8 mouse cellular contexts compared by ENCODE assay signal in the genomic region with DNA sequence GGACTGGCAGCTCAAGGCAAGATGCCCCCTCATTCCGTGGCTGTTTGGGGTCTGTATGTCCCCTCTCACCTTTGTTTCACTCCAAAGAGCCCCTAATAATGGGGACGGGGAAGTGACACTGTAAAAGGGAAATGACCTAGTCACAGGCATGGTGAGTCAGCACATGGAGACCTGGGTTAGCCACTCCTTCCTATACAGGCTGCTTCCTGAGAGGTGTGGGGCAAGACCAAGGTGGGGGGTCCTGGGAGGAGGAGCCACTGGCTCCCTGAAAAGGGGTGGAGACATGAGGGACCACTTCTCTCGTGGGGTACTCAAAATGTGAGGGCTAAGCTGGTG. TPM values are rescaled to one million over a fixed set of nuclear protein-coding genes. Genes with fewer than 3 reads are reported as not detected.
DNase-seq lines count a peak whose midpoint lies in the region; ATAC-seq lines count a peak whose summit lies in the region.

No protein-coding gene starts in this region.

- 28% methylated on average over 3 of the region's 3 CpGs for WGBS in lung, embryonic 15.5 days
- WGBS in forebrain, embryonic 12.5 days, result 20% methylated on average over 3 of the region's 3 CpGs
- WGBS in liver, embryonic 11.5 days, result 34% methylated on average over 3 of the region's 3 CpGs
- 31% methylated on average over 3 of the region's 3 CpGs for WGBS in stomach, embryonic 16.5 days

- no peak overlapping the region for H3K9ac ChIP-seq in lung, embryonic 15.5 days
- H3K9ac ChIP-seq in forebrain, embryonic 12.5 days, result no peak overlapping the region; the same call in 1 of the 2 replicates
- H3K9ac ChIP-seq in liver, embryonic 11.5 days (ENCODE audit: low read depth, low read length), result peak overlapping the region; percentile 38; the same call in 1 of the 2 replicates
- H3K9ac ChIP-seq in stomach, embryonic 16.5 days (ENCODE audit: low read length), result peak overlapping the region; percentile 62

- no peaks in the 10 kb centered on the region for H3K9me3 ChIP-seq in lung, embryonic 15.5 days
- no peaks in the 10 kb centered on the region for H3K9me3 ChIP-seq in forebrain, embryonic 12.5 days
- H3K9me3 ChIP-seq in liver, embryonic 11.5 days (ENCODE audit: control insufficient read depth, low read length), result no peaks in the 10 kb centered on the region
- no peaks in the 10 kb centered on the region for H3K9me3 ChIP-seq in stomach, embryonic 16.5 days (replicated peaks; ENCODE audit: control insufficient read depth, low read length)

- H3K4me2 ChIP-seq in lung, embryonic 15.5 days, result peak overlapping the region; percentile 71
- peak overlapping the region; percentile 92 for H3K4me2 ChIP-seq in forebrain, embryonic 12.5 days
- H3K4me2 ChIP-seq in liver, embryonic 11.5 days, result peak overlapping the region; percentile 97
- H3K4me2 ChIP-seq in stomach, embryonic 16.5 days (ENCODE audit: low read depth, low read length), result peak overlapping the region; percentile 79

- peaks cover 30% of the 10 kb centered on the region for H3K4me1 ChIP-seq in lung, embryonic 15.5 days
- H3K4me1 ChIP-seq in forebrain, embryonic 12.5 days, result peaks cover 34% of the 10 kb centered on the region
- peaks cover 29% of the 10 kb centered on the region for H3K4me1 ChIP-seq in liver, embryonic 11.5 days (replicated peaks; ENCODE audit: control insufficient read depth, insufficient read depth, low read length)
- H3K4me1 ChIP-seq in stomach, embryonic 16.5 days (ENCODE audit: control insufficient read depth, insufficient read depth, low read length), result peaks cover 39% of the 10 kb centered on the region

- peaks cover 12% of the 10 kb centered on the region; the same call in 1 of the 2 replicates for H3K27me3 ChIP-seq in lung, embryonic 15.5 days
- peaks cover 8% of the 10 kb centered on the region; the same call in 1 of the 2 replicates for H3K27me3 ChIP-seq in forebrain, embryonic 12.5 days
- H3K27me3 ChIP-seq in liver, embryonic 11.5 days (replicated peaks; ENCODE audit: control insufficient read depth, insufficient read depth, low read length), result peaks cover 4% of the 10 kb centered on the region; the same call in 1 of the 2 replicates
- no peaks in the 10 kb centered on the region for H3K27me3 ChIP-seq in stomach, embryonic 16.5 days (ENCODE audit: control insufficient read depth, insufficient read depth, low read length)

- H3K4me3 ChIP-seq in lung, embryonic 15.5 days, result no peak overlapping the region; the same call in 1 of the 2 replicates
- no peak overlapping the region for H3K4me3 ChIP-seq in forebrain, embryonic 12.5 days (replicated peaks)
- H3K4me3 ChIP-seq in liver, embryonic 11.5 days (ENCODE audit: low read depth, low read length), result peak overlapping the region; percentile 8; the same call in 1 of the 2 replicates
- H3K4me3 ChIP-seq in stomach, embryonic 16.5 days (replicated peaks; ENCODE audit: low read length), result peak overlapping the region; percentile 92

- peak overlapping the region; percentile 94 for H3K27ac ChIP-seq in lung, embryonic 15.5 days
- peak overlapping the region; percentile 87 for H3K27ac ChIP-seq in forebrain, embryonic 12.5 days
- H3K27ac ChIP-seq in liver, embryonic 11.5 days (ENCODE audit: low read depth, low read length), result peak overlapping the region; percentile 81
- H3K27ac ChIP-seq in stomach, embryonic 16.5 days (ENCODE audit: low read length), result peak overlapping the region; percentile 98

- no peak for DNase-seq in lung, postnatal 10 days
- no peak for DNase-seq in liver, embryonic 11.5 days (ENCODE audit: low spot score)
- DNase-seq in cerebellum, adult 8-10 months, result no peak
- no peak for DNase-seq in cerebellum, adult 11-12 months
- DNase-seq in layer of hippocampus, postnatal 36 days, result no peak

- H3K36me3 ChIP-seq in lung, embryonic 15.5 days, result peaks cover 46% of the 10 kb centered on the region
- peaks cover 49% of the 10 kb centered on the region for H3K36me3 ChIP-seq in forebrain, embryonic 12.5 days (replicated peaks)
- H3K36me3 ChIP-seq in liver, embryonic 11.5 days (ENCODE audit: control insufficient read depth, insufficient read depth, low read length), result peaks cover 22% of the 10 kb centered on the region; the same call in 1 of the 2 replicates
- H3K36me3 ChIP-seq in stomach, embryonic 16.5 days (ENCODE audit: control insufficient read depth, insufficient read depth, low read length), result peaks cover 18% of the 10 kb centered on the region

- ATAC-seq in lung, embryonic 15.5 days (ENCODE audit: borderline replicate concordance, extremely low read depth, low FRiP score, low TSS enrichment), result peak; percentile 3; the same call in 1 of the 2 replicates
- no peak for ATAC-seq in forebrain, embryonic 12.5 days (ENCODE audit: low FRiP score)
- no peak for ATAC-seq in liver, embryonic 11.5 days (replicated peaks; ENCODE audit: low FRiP score)
- ATAC-seq in stomach, embryonic 16.5 days (ENCODE audit: insufficient read depth, low FRiP score), result peak; percentile 1; the same call in 1 of the 2 replicates

RNA-seq across cellular contexts. Expression of gene Pdlim7, which starts 3.2 kb away (rescaled TPM):
- 169 and 176 TPM in 2 replicates for polyA plus RNA-seq in lung, embryonic 15.5 days (2015; fragmentation: Nextera tagmentation; extraction: Ambion mirVana)
- 139 and 147 TPM in 2 replicates for polyA plus RNA-seq in forebrain, embryonic 12.5 days (2016; fragmentation: Nextera tagmentation; extraction: Ambion mirVana)
- polyA plus RNA-seq in liver, embryonic 11.5 days (2014; fragmentation: Nextera tagmentation; extraction: Ambion mirVana), result 86.4 and 94.6 TPM in 2 replicates
- 240 and 243 TPM in 2 replicates for polyA plus RNA-seq in stomach, embryonic 16.5 days (2015; fragmentation: Nextera tagmentation; extraction: Ambion mirVana)
- total RNA-seq in layer of hippocampus, postnatal 36 days (2021), result 10 to 100 TPM; 89.6 to 94.1 TPM

RNA-seq across cellular contexts. Expression of gene Dok3, which starts 18.8 kb away (rescaled TPM):
- polyA plus RNA-seq in lung, embryonic 15.5 days (2015; fragmentation: Nextera tagmentation; extraction: Ambion mirVana), result 2.7 and 3.1 TPM in 2 replicates
- polyA plus RNA-seq in forebrain, embryonic 12.5 days (2016; fragmentation: Nextera tagmentation; extraction: Ambion mirVana), result 3.3 and 3.7 TPM in 2 replicates
- polyA plus RNA-seq in liver, embryonic 11.5 days (2014; fragmentation: Nextera tagmentation; extraction: Ambion mirVana), result 4.3 and 6.0 TPM in 2 replicates
- 4.7 and 4.9 TPM in 2 replicates for polyA plus RNA-seq in stomach, embryonic 16.5 days (2015; fragmentation: Nextera tagmentation; extraction: Ambion mirVana)
- 10 to 100 TPM; 17.0 to 20.6 TPM for total RNA-seq in layer of hippocampus, postnatal 36 days (2021)

RNA-seq across cellular contexts. Expression of gene Dbn1, which starts 22.4 kb away (rescaled TPM):
- polyA plus RNA-seq in lung, embryonic 15.5 days (2015; fragmentation: Nextera tagmentation; extraction: Ambion mirVana), result 124 and 132 TPM in 2 replicates
- 591 and 654 TPM in 2 replicates for polyA plus RNA-seq in forebrain, embryonic 12.5 days (2016; fragmentation: Nextera tagmentation; extraction: Ambion mirVana)
- polyA plus RNA-seq in liver, embryonic 11.5 days (2014; fragmentation: Nextera tagmentation; extraction: Ambion mirVana), result 64.9 and 69.0 TPM in 2 replicates
- 111 and 113 TPM in 2 replicates for polyA plus RNA-seq in stomach, embryonic 16.5 days (2015; fragmentation: Nextera tagmentation; extraction: Ambion mirVana)
- total RNA-seq in layer of hippocampus, postnatal 36 days (2021), result 100 to 1,000 TPM; 388 to 393 TPM

RNA-seq across cellular contexts. Expression of gene Ddx41, which starts 26.2 kb away (rescaled TPM):
- 65.7 and 67.2 TPM in 2 replicates for polyA plus RNA-seq in lung, embryonic 15.5 days (2015; fragmentation: Nextera tagmentation; extraction: Ambion mirVana)
- polyA plus RNA-seq in forebrain, embryonic 12.5 days (2016; fragmentation: Nextera tagmentation; extraction: Ambion mirVana), result 69.9 and 73.3 TPM in 2 replicates
- 62.9 and 64.6 TPM in 2 replicates for polyA plus RNA-seq in liver, embryonic 11.5 days (2014; fragmentation: Nextera tagmentation; extraction: Ambion mirVana)
- polyA plus RNA-seq in stomach, embryonic 16.5 days (2015; fragmentation: Nextera tagmentation; extraction: Ambion mirVana), result 52.5 and 53.4 TPM in 2 replicates
- total RNA-seq in layer of hippocampus, postnatal 36 days (2021), result 10 to 100 TPM; 59.4 to 60.2 TPM

RNA-seq across cellular contexts. Expression of gene Prr7, which starts 46.2 kb away (rescaled TPM):
- 0.29 and 0.39 TPM in 2 replicates for polyA plus RNA-seq in lung, embryonic 15.5 days (2015; fragmentation: Nextera tagmentation; extraction: Ambion mirVana)
- polyA plus RNA-seq in forebrain, embryonic 12.5 days (2016; fragmentation: Nextera tagmentation; extraction: Ambion mirVana), result 1.7 and 2.7 TPM in 2 replicates
- polyA plus RNA-seq in liver, embryonic 11.5 days (2014; fragmentation: Nextera tagmentation; extraction: Ambion mirVana), result 0.29 and 0.35 TPM in 2 replicates
- 0.22 and 0.26 TPM in 2 replicates for polyA plus RNA-seq in stomach, embryonic 16.5 days (2015; fragmentation: Nextera tagmentation; extraction: Ambion mirVana)
- total RNA-seq in layer of hippocampus, postnatal 36 days (2021), result 10 to 100 TPM; 86.1 to 86.6 TPM

Comparison
In these comparisons a context has a peak if more than half of its experiments do, and no peak if none do; other contexts are left out.
1. ATAC-seq: peak in lung, embryonic 15.5 days (single experiment) and stomach, embryonic 16.5 days (single experiment); none in forebrain, embryonic 12.5 days (single experiment) and liver, embryonic 11.5 days (single experiment).
2. H3K4me3 ChIP-seq: peak in liver, embryonic 11.5 days (single experiment) and stomach, embryonic 16.5 days (single experiment); none in lung, embryonic 15.5 days (single experiment) and forebrain, embryonic 12.5 days (single experiment).
3. H3K9ac ChIP-seq: peak in liver, embryonic 11.5 days (single experiment) and stomach, embryonic 16.5 days (single experiment); none in lung, embryonic 15.5 days (single experiment) and forebrain, embryonic 12.5 days (single experiment).
4. Peak in every context shown above with its lines, with median percentiles within 50 percentile points of each other: H3K27ac ChIP-seq and H3K4me2 ChIP-seq.